Mouse (Mus musculus): ENCODE measurements at regions not wholly inside any gene's neighbourhood (a gene's known extent, or its start where the extent isn't known, plus 50 kb on each side); places are given as distances from the start of the nearest gene placed in this dataset.

GRCm38 (mm10) chr17:83163952-83164560 is 51.0 kb upstream of the Pkdcc start:
- Histone ChIP-seq H3ac (ENCODE audit: control insufficient read depth, insufficient read length, low read depth) (no peak overlapping the region), H3K27me3 (ENCODE audit: control insufficient read depth, insufficient read depth, insufficient read length) (no peaks in the 10 kb centered on the region), H3K79me3 (ENCODE audit: low read depth) (no peaks in the 10 kb centered on the region), H3K4me3 (ENCODE audit: insufficient read depth, poor library complexity, severe bottlenecking) (no peak overlapping the region), H3K36me3 (ENCODE audit: control insufficient read depth, insufficient read depth) (no peaks in the 10 kb centered on the region), H3K79me2 (ENCODE audit: control insufficient read depth, insufficient read depth) (no peaks in the 10 kb centered on the region)
- TF ChIP-seq CEBPB (IDR thresholded peaks at IDR 0.05; ENCODE audit: low read depth) = no peak
- TF ChIP-seq USF1 (IDR thresholded peaks at IDR 0.05; ENCODE audit: low read depth) = no peak
- no peak for TF ChIP-seq MAX (IDR thresholded peaks at IDR 0.05)
- no peak for TF ChIP-seq CTCF (IDR thresholded peaks at IDR 0.05; ENCODE audit: control insufficient read depth, insufficient read depth, insufficient read length)
- no peak for TF ChIP-seq MYOD1 (IDR thresholded peaks at IDR 0.05; ENCODE audit: control insufficient read depth, insufficient read length, low read depth)
- no peak for TF ChIP-seq FOSL1 (IDR thresholded peaks at IDR 0.05; ENCODE audit: insufficient read depth, low read length, poor library complexity, severe bottlenecking)
- no peak for TF ChIP-seq MYOG (IDR thresholded peaks at IDR 0.05; ENCODE audit: control insufficient read depth, extremely low read depth, insufficient read length)

- H3K27me3 ChIP-seq (ENCODE audit: control insufficient read depth, insufficient read depth, insufficient read length) = no peaks in the 10 kb centered on the region
- H3K36me3 ChIP-seq (ENCODE audit: control insufficient read depth, insufficient read depth) = no peaks in the 10 kb centered on the region
- no peak overlapping the region for H3ac ChIP-seq (ENCODE audit: control insufficient read depth, insufficient read length, low read depth)
- no peaks in the 10 kb centered on the region for H3K79me2 ChIP-seq (ENCODE audit: control insufficient read depth, insufficient read depth)
- H3K79me3 ChIP-seq (ENCODE audit: low read depth) = no peaks in the 10 kb centered on the region
- no peak overlapping the region for H3K4me3 ChIP-seq (ENCODE audit: insufficient read depth, poor library complexity, severe bottlenecking)
- TF ChIP-seq MYOD1 (IDR thresholded peaks at IDR 0.05; ENCODE audit: control insufficient read depth, insufficient read length, low read depth) = no peak
- no peak for TF ChIP-seq CEBPB (IDR thresholded peaks at IDR 0.05; ENCODE audit: low read depth)
- no peak for TF ChIP-seq MYOG (IDR thresholded peaks at IDR 0.05; ENCODE audit: control insufficient read depth, extremely low read depth, insufficient read length)
- no peak for TF ChIP-seq FOSL1 (IDR thresholded peaks at IDR 0.05; ENCODE audit: insufficient read depth, low read length, poor library complexity, severe bottlenecking)
- no peak for TF ChIP-seq CTCF (IDR thresholded peaks at IDR 0.05; ENCODE audit: control insufficient read depth, insufficient read depth, insufficient read length)
- no peak for TF ChIP-seq MAX (IDR thresholded peaks at IDR 0.05)
- no peak for TF ChIP-seq USF1 (IDR thresholded peaks at IDR 0.05; ENCODE audit: low read depth)
These were observed 50.4 kb upstream of the Pkdcc start for GRCm38 (mm10) chr17:83164728-83165127.

- H3K27me3 ChIP-seq (ENCODE audit: control insufficient read depth, insufficient read depth, insufficient read length) = no peaks in the 10 kb centered on the region
- H3ac ChIP-seq (ENCODE audit: control insufficient read depth, insufficient read length, low read depth) = no peak overlapping the region
- H3K4me3 ChIP-seq (ENCODE audit: insufficient read depth, poor library complexity, severe bottlenecking) = no peak overlapping the region
- H3K79me2 ChIP-seq (ENCODE audit: control insufficient read depth, insufficient read depth) = no peaks in the 10 kb centered on the region
- TF ChIP-seq CTCF (IDR thresholded peaks at IDR 0.05; ENCODE audit: control insufficient read depth, insufficient read depth, insufficient read length) = no peak
- TF ChIP-seq CEBPB (IDR thresholded peaks at IDR 0.05; ENCODE audit: low read depth) = no peak
- no peak for TF ChIP-seq FOSL1 (IDR thresholded peaks at IDR 0.05; ENCODE audit: insufficient read depth, low read length, poor library complexity, severe bottlenecking)
- no peak for TF ChIP-seq USF1 (IDR thresholded peaks at IDR 0.05; ENCODE audit: low read depth)
- no peak for TF ChIP-seq MYOD1 (IDR thresholded peaks at IDR 0.05; ENCODE audit: control insufficient read depth, insufficient read length, low read depth)
- TF ChIP-seq MAX (IDR thresholded peaks at IDR 0.05) = no peak
- no peak for TF ChIP-seq MYOG (IDR thresholded peaks at IDR 0.05; ENCODE audit: control insufficient read depth, extremely low read depth, insufficient read length)
- H3K79me3 ChIP-seq (ENCODE audit: low read depth) = no peaks in the 10 kb centered on the region
- H3K36me3 ChIP-seq (ENCODE audit: control insufficient read depth, insufficient read depth) = no peaks in the 10 kb centered on the region
These were observed 50.0 kb upstream of the Pkdcc start for GRCm38 (mm10) chr17:83165140-83165539.
